12 mouse cellular contexts compared by ENCODE assay signal in the genomic region with DNA sequence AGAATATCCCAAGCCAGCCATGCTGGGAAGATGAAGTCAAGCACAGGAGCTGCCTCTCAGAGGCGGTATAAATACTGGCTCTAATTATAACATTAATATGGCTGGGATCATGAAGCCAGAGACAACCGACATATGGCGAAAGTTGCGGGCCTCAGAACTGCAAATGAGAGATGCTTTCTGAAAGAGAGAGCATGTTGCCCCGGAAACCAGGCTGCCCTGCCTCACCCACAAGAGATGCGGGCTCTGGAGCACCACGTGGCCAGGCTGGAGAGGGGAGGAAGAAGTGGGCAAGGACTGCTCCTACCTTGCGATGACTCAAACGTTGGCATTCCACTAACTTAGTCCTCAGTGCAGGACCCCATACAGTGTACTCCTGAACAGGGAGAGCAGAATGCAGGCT.
DNase-seq lines count a peak whose midpoint lies in the region; ATAC-seq lines count a peak whose summit lies in the region.
"Had no signal": no experiment of that assay in that cellular context is flagged by ENCODE, and none has a peak within 500 bp of the region (broad histone marks: within the 10 kb centered on the region; RNA-seq: fewer than 3 reads in every experiment).

No protein-coding gene starts in this region.

- peak overlapping the region; percentile 52 for H3K27ac ChIP-seq in forebrain, embryonic 14.5 days (ENCODE audit: low read depth, low read length)
- H3K27ac ChIP-seq: embryonic facial prominence, embryonic 12.5 days had no signal

- DNase-seq in forebrain, embryonic 14.5 days (ENCODE audit: low spot score) = peak; percentile 66
- DNase-seq in frontal cortex, adult 2 months (ENCODE audit: extremely low spot score in 1 of 2, low spot score in 1 of 2) = peak; percentile 23 to 41
- peak; percentile 25 to 32 for DNase-seq in layer of hippocampus, postnatal 36 days
- DNase-seq in retina, embryonic 14.5 days (ENCODE audit: low spot score) = peak; percentile 5
- no peak for DNase-seq in ovary, adult 18-20 months (ENCODE audit: low spot score)
- no peak for DNase-seq in kidney, postnatal 25 days
- DNase-seq: cerebellum, adult 11 months; gastrocnemius, postnatal 10 days; heart, postnatal 36 days; kidney, postnatal 10 days had no signal

- no peak overlapping the region for H3K4me3 ChIP-seq in forebrain, embryonic 14.5 days (ENCODE audit: low read depth, low read length)
- H3K4me3 ChIP-seq: embryonic facial prominence, embryonic 12.5 days had no signal

- no peaks in the 10 kb centered on the region for H3K9me3 ChIP-seq in forebrain, embryonic 14.5 days (replicated peaks; ENCODE audit: control insufficient read depth, low read length)
- H3K9me3 ChIP-seq: embryonic facial prominence, embryonic 12.5 days had no signal

- ATAC-seq in forebrain, embryonic 14.5 days = peak; percentile 71
- ATAC-seq in megakaryocyte progenitor cell, adult 5-6 weeks (replicated peaks; ENCODE audit: poor library complexity) = no peak

- no peaks in the 10 kb centered on the region for H3K36me3 ChIP-seq in forebrain, embryonic 14.5 days (ENCODE audit: control insufficient read depth, insufficient read depth, low read length)
- H3K36me3 ChIP-seq: embryonic facial prominence, embryonic 12.5 days had no signal

- H3K4me1 ChIP-seq in forebrain, embryonic 14.5 days (ENCODE audit: control insufficient read depth, insufficient read depth, low read length) = peaks cover 12% of the 10 kb centered on the region; the same call in 1 of the 2 replicates
- H3K4me1 ChIP-seq: embryonic facial prominence, embryonic 12.5 days had no signal

- no peaks in the 10 kb centered on the region for H3K27me3 ChIP-seq in forebrain, embryonic 14.5 days (replicated peaks; ENCODE audit: control insufficient read depth, insufficient read depth, low read length)
- H3K27me3 ChIP-seq: embryonic facial prominence, embryonic 12.5 days had no signal

- H3K4me2 ChIP-seq in forebrain, embryonic 14.5 days (ENCODE audit: low read length) = no peak overlapping the region
- H3K4me2 ChIP-seq: embryonic facial prominence, embryonic 12.5 days had no signal

- 56% methylated on average over 9 of the region's 9 CpGs for WGBS in forebrain, embryonic 14.5 days

- no peak overlapping the region for H3K9ac ChIP-seq in forebrain, embryonic 14.5 days (ENCODE audit: low read length)
- H3K9ac ChIP-seq: embryonic facial prominence, embryonic 12.5 days had no signal

Comparison
In these comparisons a context has a peak if more than half of its experiments do, and no peak if none do; other contexts are left out.
1. DNase-seq: peak in forebrain, embryonic 14.5 days (single experiment), frontal cortex, adult 2 months (2 of 2), layer of hippocampus, postnatal 36 days (2 of 2) and retina, embryonic 14.5 days (single experiment); none in ovary, adult 18-20 months (single experiment) and kidney, postnatal 25 days (0 of 2).